Mouse (Mus musculus): ENCODE results near the gene Fastk. TPM values are rescaled to one million over a fixed set of nuclear protein-coding genes. Genes with fewer than 3 reads are reported as not detected.

Gene Fastk
- polyA plus RNA-seq, 1 experiment from 2014 or later, result 181 TPM

Other genes with a start within 250 kb of the Fastk start
- gene Kcnh2, start 93.7 kb downstream of the Fastk start, polyA plus RNA-seq (2014; fragmentation: Nextera tagmentation; extraction: Ambion mirVana), result 23.5 and 32.9 TPM in 2 replicates
- 27.7 and 28.2 TPM in 2 replicates for gene Nos3, start 80.5 kb downstream of the Fastk start, polyA plus RNA-seq (2014; fragmentation: Nextera tagmentation; extraction: Ambion mirVana)
- 1.0 and 1.5 TPM in 2 replicates for gene Atg9b, start 53.1 kb downstream of the Fastk start, polyA plus RNA-seq (2014; fragmentation: Nextera tagmentation; extraction: Ambion mirVana)
- gene Abcb8, start 51.6 kb downstream of the Fastk start, polyA plus RNA-seq (2014; fragmentation: Nextera tagmentation; extraction: Ambion mirVana), result 52.7 and 56.1 TPM in 2 replicates
- 0.12 TPM in 1 of 2 replicates, not detected in the other for gene Asic3, start 31.9 kb downstream of the Fastk start, polyA plus RNA-seq (2014; fragmentation: Nextera tagmentation; extraction: Ambion mirVana)
- 28.6 and 31.0 TPM in 2 replicates for gene Cdk5, start 21.8 kb downstream of the Fastk start, polyA plus RNA-seq (2014; fragmentation: Nextera tagmentation; extraction: Ambion mirVana)
- gene Slc4a2, start 21.4 kb downstream of the Fastk start, polyA plus RNA-seq (2014; fragmentation: Nextera tagmentation; extraction: Ambion mirVana), result 18.7 and 20.4 TPM in 2 replicates
- 18.3 and 20.5 TPM in 2 replicates for gene Tmub1, start 2.6 kb upstream of the Fastk start, polyA plus RNA-seq (2014; fragmentation: Nextera tagmentation; extraction: Ambion mirVana)
- gene Agap3, start 6.9 kb upstream of the Fastk start, polyA plus RNA-seq (2014; fragmentation: Nextera tagmentation; extraction: Ambion mirVana), result 36.7 and 38.7 TPM in 2 replicates
- gene Gbx1, start 81.9 kb upstream of the Fastk start, polyA plus RNA-seq (2014; fragmentation: Nextera tagmentation; extraction: Ambion mirVana), result 0.05 and 0.07 TPM in 2 replicates
- gene Asb10, start 95.7 kb upstream of the Fastk start, polyA plus RNA-seq (2014; fragmentation: Nextera tagmentation; extraction: Ambion mirVana), result 5.0 and 6.3 TPM in 2 replicates
- not detected in 2 replicates for gene 4931409K22Rik, start 111.5 kb upstream of the Fastk start, polyA plus RNA-seq (2014; fragmentation: Nextera tagmentation; extraction: Ambion mirVana)
- 57.4 and 60.8 TPM in 2 replicates for gene Abcf2, start 132.2 kb upstream of the Fastk start, polyA plus RNA-seq (2014; fragmentation: Nextera tagmentation; extraction: Ambion mirVana)
- 8.6 and 8.9 TPM in 2 replicates for gene Chpf2, start 141.5 kb upstream of the Fastk start, polyA plus RNA-seq (2014; fragmentation: Nextera tagmentation; extraction: Ambion mirVana)
- gene Smarcd3, start 179.1 kb upstream of the Fastk start, polyA plus RNA-seq (2014; fragmentation: Nextera tagmentation; extraction: Ambion mirVana), result 71.0 and 78.4 TPM in 2 replicates
- 27.5 and 28.0 TPM in 2 replicates for gene Nub1, start 240.2 kb upstream of the Fastk start, polyA plus RNA-seq (2014; fragmentation: Nextera tagmentation; extraction: Ambion mirVana)